Mouse (Mus musculus): ENCODE data around the gene Ctcfl. TPM values are rescaled to one million over a fixed set of nuclear protein-coding genes. Genes with fewer than 3 reads are reported as not detected.

The Ctcfl gene
- polyA plus RNA-seq, 1 experiment from 2014 or later, result 0.12 TPM

GRCm38 (mm10) chr2:173056882-173057315 is 62.4 kb downstream of the Ctcfl start:
- H3K27me3 ChIP-seq, result no peaks in the 10 kb centered on the region
- no peak overlapping the region for H3K27ac ChIP-seq
- H3K36me3 ChIP-seq, result no peaks in the 10 kb centered on the region
- H3K4me2 ChIP-seq (replicated peaks), result no peak overlapping the region
- H3K4me3 ChIP-seq, result no peak overlapping the region
- H3K9me3 ChIP-seq, result no peaks in the 10 kb centered on the region
- no peak for ATAC-seq (ENCODE audit: insufficient number of reproducible peaks, insufficient read depth, low FRiP score, low TSS enrichment)
- no peak overlapping the region for H3K9ac ChIP-seq
- 80% methylated on average over 11 of the region's 11 CpGs for WGBS
- peaks cover 6% of the 10 kb centered on the region; the same call in 1 of the 2 replicates for H3K4me1 ChIP-seq

GRCm38 (mm10) chr2:173056303-173056881 is 62.9 kb downstream of the Ctcfl start:
- no peaks in the 10 kb centered on the region for H3K27me3 ChIP-seq
- H3K36me3 ChIP-seq, result no peaks in the 10 kb centered on the region
- 78% methylated on average over 10 of the region's 10 CpGs for WGBS
- H3K9ac ChIP-seq, result no peak overlapping the region
- peaks cover under 1% of the 10 kb centered on the region; the same call in 1 of the 2 replicates for H3K4me1 ChIP-seq
- no peak overlapping the region for H3K27ac ChIP-seq
- no peaks in the 10 kb centered on the region for H3K9me3 ChIP-seq
- H3K4me3 ChIP-seq, result no peak overlapping the region
- H3K4me2 ChIP-seq (replicated peaks), result no peak overlapping the region
- ATAC-seq (ENCODE audit: insufficient number of reproducible peaks, insufficient read depth, low FRiP score, low TSS enrichment), result no peak

- Histone ChIP-seq H3K4me1 (peaks cover 13% of the 10 kb centered on the region; the same call in 1 of the 2 replicates), H3K4me3 (no peak overlapping the region), H3K36me3 (no peaks in the 10 kb centered on the region), H3K27ac (no peak overlapping the region), H3K9me3 (no peaks in the 10 kb centered on the region), H3K9ac (no peak overlapping the region), H3K4me2 (replicated peaks) (no peak overlapping the region), H3K27me3 (no peaks in the 10 kb centered on the region)
- 71% methylated on average over 6 of the region's 6 CpGs for WGBS
- no peak for ATAC-seq (ENCODE audit: insufficient number of reproducible peaks, insufficient read depth, low FRiP score, low TSS enrichment)
Observed at GRCm38 (mm10) chr2:173053846-173054245, 65.5 kb downstream of the Ctcfl start.

GRCm38 (mm10) chr2:173052881-173053280 is 66.4 kb downstream of the Ctcfl start:
- no peak overlapping the region for H3K27ac ChIP-seq
- H3K27me3 ChIP-seq, result no peaks in the 10 kb centered on the region
- no peaks in the 10 kb centered on the region for H3K9me3 ChIP-seq
- 90% methylated on average over 8 of the region's 8 CpGs for WGBS
- H3K9ac ChIP-seq, result no peak overlapping the region
- no peak overlapping the region for H3K4me2 ChIP-seq (replicated peaks)
- peaks cover 13% of the 10 kb centered on the region; the same call in 1 of the 2 replicates for H3K4me1 ChIP-seq
- no peaks in the 10 kb centered on the region for H3K36me3 ChIP-seq
- no peak for ATAC-seq (ENCODE audit: insufficient number of reproducible peaks, insufficient read depth, low FRiP score, low TSS enrichment)
- no peak overlapping the region for H3K4me3 ChIP-seq

DNA sequence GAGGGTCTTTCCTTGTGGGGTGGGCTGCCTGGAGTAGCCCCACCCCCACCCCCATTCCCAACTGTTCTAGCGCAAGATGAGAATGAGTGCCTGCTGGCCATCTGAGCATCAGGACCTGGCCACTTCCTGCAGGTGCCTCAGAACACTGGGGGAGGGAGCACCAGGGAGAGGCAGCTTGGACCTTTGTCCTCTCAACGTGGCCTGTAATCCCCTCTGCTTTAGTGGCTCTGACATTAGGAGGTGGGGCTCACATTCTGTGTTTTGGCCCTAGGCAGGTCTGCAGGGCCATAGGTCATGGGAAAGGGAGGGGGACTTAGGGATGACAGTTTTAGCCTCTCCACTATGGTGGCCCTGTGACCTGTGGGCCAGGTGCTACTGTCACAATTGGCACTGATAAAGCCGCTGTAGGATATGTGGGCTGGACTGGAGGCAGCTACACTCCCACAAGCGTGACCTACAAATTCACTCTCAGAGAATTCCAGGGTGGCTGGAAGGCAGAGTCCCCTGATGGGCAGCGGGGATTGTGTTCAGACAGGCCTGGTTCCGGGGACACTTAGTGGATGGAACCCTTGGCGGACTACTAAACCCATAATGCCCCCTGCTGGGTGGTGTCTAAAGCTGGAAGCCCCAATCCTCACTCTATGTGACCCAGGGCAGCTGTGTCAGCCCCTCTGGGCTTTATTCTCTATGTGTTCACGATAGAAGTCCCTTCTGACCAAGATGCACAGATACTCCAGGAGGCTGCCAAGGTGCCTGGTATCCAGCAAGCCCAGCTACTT is 68.5 kb downstream of the Ctcfl start:
- 32% methylated on average over 8 of the region's 8 CpGs for WGBS
- Histone ChIP-seq H3K4me1 (peaks cover 18% of the 10 kb centered on the region; the same call in 1 of the 2 replicates), H3K27ac (no peak overlapping the region), H3K4me3 (no peak overlapping the region), H3K4me2 (replicated peaks) (no peak overlapping the region), H3K36me3 (no peaks in the 10 kb centered on the region), H3K27me3 (no peaks in the 10 kb centered on the region), H3K9me3 (no peaks in the 10 kb centered on the region), H3K9ac (no peak overlapping the region)
- no peak for ATAC-seq (ENCODE audit: insufficient number of reproducible peaks, insufficient read depth, low FRiP score, low TSS enrichment)

- Histone ChIP-seq H3K9me3 (no peaks in the 10 kb centered on the region), H3K4me1 (peaks cover 18% of the 10 kb centered on the region; the same call in 1 of the 2 replicates), H3K36me3 (no peaks in the 10 kb centered on the region), H3K27ac (no peak overlapping the region), H3K4me3 (no peak overlapping the region), H3K9ac (no peak overlapping the region), H3K4me2 (replicated peaks) (no peak overlapping the region), H3K27me3 (no peaks in the 10 kb centered on the region)
- WGBS, result 40% methylated on average over 6 of the region's 6 CpGs
- no peak for ATAC-seq (ENCODE audit: insufficient number of reproducible peaks, insufficient read depth, low FRiP score, low TSS enrichment)
Observed at GRCm38 (mm10) chr2:173049817-173050216, 69.5 kb downstream of the Ctcfl start.

DNA sequence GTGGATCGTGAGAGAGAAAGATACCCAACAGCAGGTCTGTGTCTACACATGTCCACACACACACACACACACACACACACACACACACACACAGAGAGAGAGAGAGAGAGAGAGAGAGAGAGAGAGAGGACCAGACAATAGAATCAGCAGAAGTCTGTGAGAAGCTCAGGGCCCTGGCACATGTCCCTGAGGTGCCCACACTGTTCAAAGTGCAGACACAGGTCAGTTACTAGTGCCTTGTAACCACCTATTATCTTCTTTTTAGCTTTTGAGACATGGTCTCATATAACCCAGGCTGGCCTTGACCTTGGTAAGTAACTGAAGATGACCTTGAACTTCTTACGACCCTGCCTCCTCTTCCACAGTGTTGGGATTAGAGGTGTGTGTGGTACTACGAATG is 70.1 kb downstream of the Ctcfl start:
- Histone ChIP-seq H3K9me3 (no peaks in the 10 kb centered on the region), H3K4me1 (peaks cover 18% of the 10 kb centered on the region; the same call in 1 of the 2 replicates), H3K4me2 (replicated peaks) (no peak overlapping the region), H3K27me3 (no peaks in the 10 kb centered on the region), H3K36me3 (no peaks in the 10 kb centered on the region), H3K9ac (no peak overlapping the region), H3K27ac (no peak overlapping the region), H3K4me3 (no peak overlapping the region)
- no peak for ATAC-seq (ENCODE audit: insufficient number of reproducible peaks, insufficient read depth, low FRiP score, low TSS enrichment)
- WGBS, result 77% methylated on average over 3 of the region's 3 CpGs

- Histone ChIP-seq H3K27me3 (no peaks in the 10 kb centered on the region), H3K27ac (no peak overlapping the region), H3K4me2 (replicated peaks) (no peak overlapping the region), H3K9ac (no peak overlapping the region), H3K4me3 (no peak overlapping the region), H3K9me3 (no peaks in the 10 kb centered on the region), H3K4me1 (peaks cover 19% of the 10 kb centered on the region; the same call in 1 of the 2 replicates), H3K36me3 (no peaks in the 10 kb centered on the region)
- ATAC-seq (ENCODE audit: insufficient number of reproducible peaks, insufficient read depth, low FRiP score, low TSS enrichment), result no peak
- 56% methylated on average over 17 of the region's 17 CpGs for WGBS
Observed at GRCm38 (mm10) chr2:173048041-173048745, 71.1 kb downstream of the Ctcfl start.

DNA sequence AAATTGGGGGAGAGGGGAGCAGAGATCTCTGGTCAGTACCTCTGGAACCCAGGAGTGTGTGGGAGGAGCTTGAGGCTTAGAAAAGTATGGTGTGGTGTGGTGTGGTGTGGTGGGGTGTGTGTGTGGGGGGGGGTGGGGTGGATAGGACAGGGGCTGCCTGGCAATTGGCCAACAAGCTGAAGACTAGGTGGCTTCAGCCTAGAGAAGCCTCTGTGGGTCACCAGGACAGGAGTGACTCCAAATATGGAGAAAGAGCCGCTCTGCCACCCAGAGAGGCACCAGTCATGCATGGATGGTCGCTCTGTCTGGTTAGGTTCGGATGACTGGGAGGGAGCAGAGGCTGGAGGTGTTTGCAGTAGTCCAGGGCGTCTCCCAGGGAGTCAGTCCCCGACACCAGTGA is 71.9 kb downstream of the Ctcfl start:
- Histone ChIP-seq H3K4me2 (replicated peaks) (no peak overlapping the region), H3K27ac (no peak overlapping the region), H3K4me1 (peaks cover 22% of the 10 kb centered on the region; the same call in 1 of the 2 replicates), H3K4me3 (no peak overlapping the region), H3K36me3 (no peaks in the 10 kb centered on the region), H3K9ac (no peak overlapping the region), H3K9me3 (no peaks in the 10 kb centered on the region), H3K27me3 (no peaks in the 10 kb centered on the region)
- ATAC-seq (ENCODE audit: insufficient number of reproducible peaks, insufficient read depth, low FRiP score, low TSS enrichment), result no peak
- WGBS, result 59% methylated on average over 5 of the region's 5 CpGs

DNA sequence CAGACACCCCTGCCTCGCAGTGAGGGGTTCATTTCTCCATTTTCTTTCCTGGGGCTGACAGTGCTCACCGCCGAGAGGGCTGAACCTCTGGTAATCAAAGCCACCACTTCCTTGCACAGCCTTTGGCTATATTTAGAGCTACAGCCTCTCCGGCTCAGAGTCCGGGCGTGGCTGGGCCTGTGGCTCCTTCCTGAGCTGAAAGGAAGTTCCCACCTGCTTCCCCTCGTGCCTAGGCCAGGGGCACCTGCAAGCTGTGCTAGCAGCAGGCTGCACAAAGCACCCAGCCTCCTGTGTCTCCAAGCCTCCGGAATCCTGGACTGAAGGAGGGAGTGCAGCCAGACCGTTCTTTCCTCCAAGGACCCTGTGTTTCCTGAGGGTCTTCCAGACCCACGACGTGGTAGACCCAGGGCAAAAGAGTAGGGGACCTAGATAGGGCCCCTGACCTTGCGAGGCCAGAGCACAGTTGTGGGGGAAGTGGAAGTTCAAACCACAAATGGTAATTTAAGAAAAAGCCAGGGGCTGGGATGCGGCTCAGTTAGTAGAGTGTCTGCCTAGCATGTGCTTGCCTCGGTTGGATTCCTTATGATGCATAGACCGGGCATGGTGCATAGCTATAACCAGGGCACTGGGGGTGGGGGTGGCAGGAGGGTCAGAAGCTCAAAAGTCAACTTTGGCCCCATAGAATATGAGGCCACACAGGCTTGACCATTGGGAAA is 72.6 kb downstream of the Ctcfl start:
- Histone ChIP-seq H3K27ac (no peak overlapping the region), H3K4me2 (replicated peaks) (no peak overlapping the region), H3K4me3 (no peak overlapping the region), H3K9me3 (no peaks in the 10 kb centered on the region), H3K9ac (no peak overlapping the region), H3K36me3 (no peaks in the 10 kb centered on the region), H3K4me1 (peaks cover 22% of the 10 kb centered on the region; the same call in 1 of the 2 replicates), H3K27me3 (no peaks in the 10 kb centered on the region)
- ATAC-seq (ENCODE audit: insufficient number of reproducible peaks, insufficient read depth, low FRiP score, low TSS enrichment), result no peak
- WGBS, result 51% methylated on average over 15 of the region's 15 CpGs

DNA sequence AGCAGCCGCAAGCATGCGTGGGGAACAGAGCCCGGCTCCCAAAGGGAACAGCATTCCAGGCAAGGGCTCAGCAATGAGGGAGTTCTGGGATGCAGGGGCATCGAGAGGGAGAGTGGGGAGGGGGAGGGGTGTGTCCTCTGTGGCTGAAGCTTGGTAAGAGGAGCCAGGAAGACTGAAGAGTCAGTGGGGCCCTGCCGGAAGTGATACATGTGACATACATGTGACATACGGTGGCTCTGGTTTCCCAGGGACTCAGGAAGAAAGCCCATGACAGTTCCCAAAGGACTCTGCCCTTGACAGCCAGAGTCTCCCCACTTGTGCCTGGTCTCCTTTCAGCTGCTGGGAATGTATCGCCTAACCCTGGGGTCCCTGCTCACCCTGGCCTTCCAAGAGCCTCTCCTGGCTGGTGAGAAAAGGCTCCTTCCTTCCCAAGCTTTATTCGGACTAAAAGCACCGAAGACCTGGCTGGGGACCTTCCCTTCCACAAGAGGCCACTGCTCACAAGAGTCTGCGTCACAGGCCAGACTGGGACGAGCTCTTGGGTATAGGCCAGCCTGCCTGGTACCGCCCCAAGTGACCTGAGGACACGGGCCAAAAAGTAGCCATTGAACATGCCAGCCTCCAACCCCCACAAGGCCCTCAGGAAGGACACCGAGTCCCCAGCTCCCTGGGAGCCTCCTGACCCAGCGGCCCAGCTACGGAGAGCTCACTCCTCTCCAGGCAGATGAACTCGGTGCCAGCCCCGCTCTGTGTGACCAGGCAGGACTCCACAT is 74.9 kb downstream of the Ctcfl start:
- ATAC-seq (ENCODE audit: insufficient number of reproducible peaks, insufficient read depth, low FRiP score, low TSS enrichment), result no peak
- WGBS, result 78% methylated on average over 18 of the region's 18 CpGs

More for the DNA sequence above, 74.9 kb downstream of the Ctcfl start:
- Histone ChIP-seq H3K36me3 (no peaks in the 10 kb centered on the region), H3K9ac (no peak overlapping the region), H3K27ac (no peak overlapping the region), H3K4me1 (peaks cover 9% of the 10 kb centered on the region; the same call in 1 of the 2 replicates), H3K4me2 (replicated peaks) (no peak overlapping the region), H3K4me3 (no peak overlapping the region), H3K27me3 (no peaks in the 10 kb centered on the region), H3K9me3 (no peaks in the 10 kb centered on the region)
